ENCODE assay signal across 7 mouse cellular contexts in the genomic region with DNA sequence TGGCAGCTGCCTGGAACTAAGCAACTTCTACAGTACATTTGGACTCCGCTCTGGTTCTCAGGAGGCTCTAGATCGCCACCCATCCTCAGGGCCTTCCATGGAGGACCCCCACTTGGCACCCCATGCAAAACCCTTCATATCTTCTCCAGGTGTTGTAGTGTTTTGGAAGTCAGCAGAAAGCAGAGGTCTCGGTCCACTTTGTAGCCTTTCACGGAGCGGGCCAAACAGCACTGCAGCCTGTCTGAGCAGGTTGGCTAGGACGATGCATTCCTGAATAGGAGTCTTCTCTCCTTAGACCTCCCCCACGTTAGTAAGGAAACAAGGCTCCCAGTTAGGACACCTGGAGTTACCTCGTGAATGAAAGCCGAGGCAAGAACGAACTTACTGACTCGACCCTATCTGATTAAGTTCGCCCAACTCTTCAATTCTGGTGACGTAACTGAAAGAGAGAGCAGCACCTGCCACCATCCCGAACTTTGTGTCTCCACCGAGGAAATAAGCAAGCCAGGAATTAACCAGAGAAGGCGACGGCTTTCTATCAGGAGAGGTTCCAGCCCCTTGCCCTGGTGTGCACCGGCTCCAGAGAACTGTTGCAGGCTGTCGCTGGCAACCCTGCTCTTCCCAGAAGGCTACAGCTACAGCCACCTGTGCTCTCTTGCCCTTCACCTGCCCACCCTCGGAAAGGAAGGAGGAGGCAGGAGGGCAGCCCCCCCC. TPM values are rescaled to one million over a fixed set of nuclear protein-coding genes. Genes with fewer than 3 reads are reported as not detected.
A peak's percentile ranks its signal among the peaks of the same experiment; 100 is the strongest.
DNase-seq lines count a peak whose midpoint lies in the region; ATAC-seq and TF ChIP-seq lines count a peak whose summit lies in the region.

No protein-coding gene starts in this region.

- peak overlapping the region; percentile 77; the same call in 1 of the 2 replicates for H3K9ac ChIP-seq in lung, embryonic 16.5 days (ENCODE audit: low read length)

- H3K4me2 ChIP-seq in lung, embryonic 16.5 days (ENCODE audit: low read depth, low read length): peak overlapping the region; percentile 92

- H3K4me3 ChIP-seq in lung, embryonic 16.5 days (ENCODE audit: low read length): peak overlapping the region; percentile 82
- H3K4me3 ChIP-seq in embryonic facial prominence, embryonic 10.5 days: peak overlapping the region; percentile 90
- H3K4me3 ChIP-seq in limb, embryonic 10.5 days: peak overlapping the region; percentile 90
- peak overlapping the region; percentile 95 for H3K4me3 ChIP-seq in small intestine, adult 2 months (ENCODE audit: low read depth, low read length)

- 23% methylated on average over 20 of the region's 20 CpGs for WGBS in lung, embryonic 16.5 days
- WGBS in embryonic facial prominence, embryonic 10.5 days: 16% methylated on average over 20 of the region's 20 CpGs
- 17% methylated on average over 20 of the region's 20 CpGs for WGBS in limb, embryonic 10.5 days
- 33% methylated on average over 20 of the region's 20 CpGs for WGBS in small intestine, adult 2 months

- no peaks in the 10 kb centered on the region for H3K36me3 ChIP-seq in lung, embryonic 16.5 days (ENCODE audit: control insufficient read depth, insufficient read depth, low read length)
- H3K36me3 ChIP-seq in embryonic facial prominence, embryonic 10.5 days (replicated peaks): no peaks in the 10 kb centered on the region
- H3K36me3 ChIP-seq in limb, embryonic 10.5 days: no peaks in the 10 kb centered on the region
- H3K36me3 ChIP-seq in small intestine, adult 2 months (ENCODE audit: control insufficient read depth, insufficient read depth, low read length): no peaks in the 10 kb centered on the region

- H3K27me3 ChIP-seq in lung, embryonic 16.5 days (ENCODE audit: control insufficient read depth, insufficient read depth, low read depth, low read length): peaks cover 5% of the 10 kb centered on the region; the same call in 1 of the 2 replicates
- peaks cover 73% of the 10 kb centered on the region for H3K27me3 ChIP-seq in embryonic facial prominence, embryonic 10.5 days (replicated peaks; ENCODE audit: low read depth, poor library complexity, severe bottlenecking)
- H3K27me3 ChIP-seq in limb, embryonic 10.5 days (ENCODE audit: low read depth, poor library complexity, severe bottlenecking): peaks cover 39% of the 10 kb centered on the region
- H3K27me3 ChIP-seq in small intestine, adult 2 months (ENCODE audit: control insufficient read depth, insufficient read depth, low read length): no peaks in the 10 kb centered on the region

- TF ChIP-seq CTCF in small intestine, adult 2 months (IDR thresholded peaks at IDR 0.05; ENCODE audit: extremely low read depth, insufficient read length, insufficient replicate concordance, low read depth, low read length): no peak

- TF ChIP-seq POLR2A in small intestine, adult 2 months (IDR thresholded peaks at IDR 0.05; ENCODE audit: low read depth, low read length): no peak

- H3K27ac ChIP-seq in lung, embryonic 16.5 days (ENCODE audit: low read length): no peak overlapping the region
- peak overlapping the region; percentile 87; the same call in 1 of the 2 replicates for H3K27ac ChIP-seq in embryonic facial prominence, embryonic 10.5 days (replicated peaks)
- peak overlapping the region; percentile 89; the same call in 1 of the 2 replicates for H3K27ac ChIP-seq in limb, embryonic 10.5 days
- no peak overlapping the region for H3K27ac ChIP-seq in small intestine, adult 2 months (ENCODE audit: insufficient read depth, low read depth, low read length)

- no peak for DNase-seq in lung, postnatal 14 days
- DNase-seq in embryonic facial prominence, embryonic 10.5 days (ENCODE audit: low spot score): peak; percentile 25
- DNase-seq in limb, embryonic 10.5 days (ENCODE audit: low spot score): no peak
- DNase-seq in thymus, postnatal 0 days (ENCODE audit: low spot score): no peak

- no peaks in the 10 kb centered on the region for H3K9me3 ChIP-seq in lung, embryonic 16.5 days (ENCODE audit: control insufficient read depth, low read length)
- no peaks in the 10 kb centered on the region for H3K9me3 ChIP-seq in embryonic facial prominence, embryonic 10.5 days
- no peaks in the 10 kb centered on the region for H3K9me3 ChIP-seq in limb, embryonic 10.5 days (replicated peaks)

- peaks cover 16% of the 10 kb centered on the region; the same call in 1 of the 2 replicates for H3K4me1 ChIP-seq in lung, embryonic 16.5 days (replicated peaks; ENCODE audit: control insufficient read depth, insufficient read depth, low read length)
- peaks cover 51% of the 10 kb centered on the region for H3K4me1 ChIP-seq in embryonic facial prominence, embryonic 10.5 days
- peaks cover 42% of the 10 kb centered on the region for H3K4me1 ChIP-seq in limb, embryonic 10.5 days
- peaks cover 7% of the 10 kb centered on the region; the same call in 1 of the 2 replicates for H3K4me1 ChIP-seq in small intestine, adult 2 months (ENCODE audit: control insufficient read depth, insufficient read depth, insufficient read length, low read length)

- ATAC-seq in lung, embryonic 16.5 days (ENCODE audit: low read depth): no peak
- no peak for ATAC-seq in inflammation-experienced regulatory T-cells, adult 6 months

RNA-seq across cellular contexts. Expression of a gene that starts 5.3 kb away (rescaled TPM):
- 4.9 and 5.2 TPM in 2 replicates for polyA plus RNA-seq in lung, embryonic 16.5 days (2015; fragmentation: Nextera tagmentation; extraction: Ambion mirVana)
- polyA plus RNA-seq in embryonic facial prominence, embryonic 10.5 days (2016; fragmentation: Nextera tagmentation; extraction: Ambion mirVana): 6.7 and 7.4 TPM in 2 replicates
- polyA plus RNA-seq in limb, embryonic 10.5 days (2016; fragmentation: Nextera tagmentation; extraction: Ambion mirVana): 6.9 and 7.8 TPM in 2 replicates
- 1.3 and 1.6 TPM in 2 replicates for polyA plus RNA-seq in small intestine, adult 2 months (2012; rRNA removed)
- 10 to 100 TPM; 18.8 to 20.6 (median 20.2) TPM for polyA plus RNA-seq in inflammation-experienced regulatory T-cells, adult 6 months (2017; shearing (Covaris generic))
- polyA plus RNA-seq in thymus, postnatal 0 days (2015; fragmentation: Nextera tagmentation; extraction: Ambion mirVana): 4.0 TPM in 2 replicates

Comparison
In these comparisons a context has a peak if more than half of its experiments do, and no peak if none do; other contexts are left out.
1. H3K27ac ChIP-seq: peak in embryonic facial prominence, embryonic 10.5 days (single experiment) and limb, embryonic 10.5 days (single experiment); none in lung, embryonic 16.5 days (single experiment) and small intestine, adult 2 months (single experiment).
2. Peak in every context shown above with its lines, with median percentiles within 50 percentile points of each other: H3K4me3 ChIP-seq.